Mouse (Mus musculus) limb, embryonic 14.5 days (tissue): ENCODE measurements at regions not wholly inside any gene's neighbourhood (a gene's known extent, or its start where the extent isn't known, plus 50 kb on each side); places are given as distances from the start of the nearest gene placed in this dataset.

ENCODE experiments used
- ATAC-seq: fragments of 200-750 bp; cut with Nextera tagmentation; 2 replicates; pipeline ENCODE4 v1.8.0; 2017; ENCODE audit warnings: low read depth, moderate number of reproducible peaks, moderate TSS enrichment; ENCODE audit not compliant: low FRiP score
- DNase-seq: peaks from one replicate; pipeline ENCODE4 v3.0.0-alpha.2; 2015; ENCODE audit warnings: low spot score
- H3K27ac ChIP-seq: fragments of 300-500 bp; sonication (generic); replicated peaks from 2 replicates; pipeline ENCODE4 v1.5.1; 2014; ENCODE audit warnings: low read depth, mild to moderate bottlenecking, low read length, moderate library complexity, mixed read lengths
- H3K27me3 ChIP-seq: fragments of 300-500 bp; sonication (generic); 2 replicates; pipeline ENCODE4 v1.6.1; 2014; ENCODE audit warnings: low read length, mixed read lengths; ENCODE audit not compliant: control insufficient read depth, insufficient read depth
- H3K36me3 ChIP-seq: fragments of 300-500 bp; sonication (generic); 2 replicates; pipeline ENCODE4 v1.6.1; 2014; ENCODE audit warnings: mild to moderate bottlenecking, low read length, moderate library complexity, mixed read lengths; ENCODE audit not compliant: control insufficient read depth, insufficient read depth
- H3K4me1 ChIP-seq: fragments of 300-500 bp; sonication (generic); 2 replicates; pipeline ENCODE4 v1.6.1; 2014; ENCODE audit warnings: antibody characterized with exemption, low read length, mixed read lengths; ENCODE audit not compliant: control insufficient read depth, insufficient read depth
- H3K4me2 ChIP-seq: fragments of 300-500 bp; sonication (generic); replicated peaks from 2 replicates; pipeline ENCODE4 v1.6.1; 2014; ENCODE audit warnings: low read depth, mild to moderate bottlenecking, low read length, moderate library complexity; ENCODE audit not compliant: severe bottlenecking
- H3K4me3 ChIP-seq: fragments of 300-500 bp; sonication (generic); replicated peaks from 2 replicates; pipeline ENCODE4 v1.5.1; 2014; ENCODE audit warnings: low read length
- H3K9ac ChIP-seq: fragments of 300-500 bp; sonication (generic); 2 replicates; pipeline ENCODE4 v1.6.1; 2014; ENCODE audit warnings: mild to moderate bottlenecking, low read depth, low read length, moderate library complexity; ENCODE audit not compliant: severe bottlenecking
- H3K9me3 ChIP-seq: fragments of 300-500 bp; sonication (generic); 2 replicates; pipeline ENCODE4 v1.6.1; 2016; ENCODE audit warnings: low read length; ENCODE audit not compliant: control insufficient read depth
- POLR2A ChIP-seq: fragments of 200-500 bp; IDR thresholded peaks from 2 replicates; pipeline ENCODE4 v1.8.0; 2012; ENCODE audit warnings: inconsistent platforms, mild to moderate bottlenecking, moderate library complexity, borderline replicate concordance; ENCODE audit not compliant: insufficient read depth, insufficient read length; ENCODE audit errors: extremely low read depth
- WGBS: fragments of 180-500 bp; shearing (Covaris S2); extraction: QIAGEN DNeasy Blood & Tissue Kit; methylation state at CpG from one replicate; pipeline ENCODE4 v1.1.7; 2014; 5-methylcytosine and 5-hydroxymethylcytosine counted together

GRCm38 (mm10) chr11:7832376-7832775 lies 618.7 kb upstream of the Igfbp3 start:
- no peak for ATAC-seq
- no peak for DNase-seq
- Histone ChIP-seq H3K36me3 (no peaks in the 10 kb centered on the region), H3K27me3 (no peaks in the 10 kb centered on the region), H3K4me3 (no peak overlapping the region), H3K9me3 (no peaks in the 10 kb centered on the region), H3K9ac (no peak overlapping the region), H3K27ac (no peak overlapping the region), H3K4me1 (no peaks in the 10 kb centered on the region), H3K4me2 (no peak overlapping the region)
- no peak for TF ChIP-seq POLR2A
- 66% methylated on average over 8 of the region's 8 CpGs for WGBS

- no peak for TF ChIP-seq POLR2A
- Histone ChIP-seq H3K27ac (no peak overlapping the region), H3K9me3 (no peaks in the 10 kb centered on the region), H3K4me1 (no peaks in the 10 kb centered on the region), H3K4me2 (no peak overlapping the region), H3K9ac (no peak overlapping the region), H3K4me3 (no peak overlapping the region), H3K36me3 (no peaks in the 10 kb centered on the region), H3K27me3 (no peaks in the 10 kb centered on the region)
- no peak for DNase-seq
- 63% methylated on average over 1 of the region's 1 CpGs for WGBS
- no peak for ATAC-seq
These were observed 616.0 kb upstream of the Igfbp3 start for GRCm38 (mm10) chr11:7829770-7830169.

GRCm38 (mm10) chr11:7828001-7828400 lies 614.3 kb upstream of the Igfbp3 start:
- TF ChIP-seq POLR2A = no peak
- Histone ChIP-seq H3K4me3 (no peak overlapping the region), H3K9ac (no peak overlapping the region), H3K27ac (no peak overlapping the region), H3K9me3 (no peaks in the 10 kb centered on the region), H3K4me1 (no peaks in the 10 kb centered on the region), H3K4me2 (no peak overlapping the region), H3K27me3 (no peaks in the 10 kb centered on the region), H3K36me3 (no peaks in the 10 kb centered on the region)
- no peak for ATAC-seq
- 53% methylated on average over 4 of the region's 4 CpGs for WGBS
- DNase-seq = peak; percentile 11

- WGBS = 86% methylated on average over 1 of the region's 1 CpGs
- no peaks in the 10 kb centered on the region for H3K9me3 ChIP-seq
- TF ChIP-seq POLR2A = no peak
These were observed 613.7 kb upstream of the Igfbp3 start for GRCm38 (mm10) chr11:7827402-7827801.

GRCm38 (mm10) chr11:7815750-7816149 lies 602.0 kb upstream of the Igfbp3 start:
- Histone ChIP-seq H3K27ac (no peak overlapping the region), H3K4me2 (no peak overlapping the region), H3K36me3 (no peaks in the 10 kb centered on the region), H3K9ac (no peak overlapping the region), H3K9me3 (no peaks in the 10 kb centered on the region), H3K4me3 (no peak overlapping the region), H3K4me1 (no peaks in the 10 kb centered on the region), H3K27me3 (no peaks in the 10 kb centered on the region)
- ATAC-seq (no peak), DNase-seq (no peak)
- TF ChIP-seq POLR2A = no peak
- 82% methylated on average over 5 of the region's 5 CpGs for WGBS

More at GRCm38 (mm10) chr11:7827402-7827801, 613.7 kb upstream of the Igfbp3 start:
- no peaks in the 10 kb centered on the region for H3K27me3 ChIP-seq
- DNase-seq (no peak), ATAC-seq (no peak)
- no peak overlapping the region for H3K4me3 ChIP-seq
- H3K27ac ChIP-seq = no peak overlapping the region
- H3K4me2 ChIP-seq = no peak overlapping the region
- H3K9ac ChIP-seq = no peak overlapping the region
- H3K4me1 ChIP-seq = no peaks in the 10 kb centered on the region
- no peaks in the 10 kb centered on the region for H3K36me3 ChIP-seq

- ATAC-seq = no peak
- 79% methylated on average over 2 of the region's 2 CpGs for WGBS
- TF ChIP-seq POLR2A = no peak
These were observed 600.8 kb upstream of the Igfbp3 start for GRCm38 (mm10) chr11:7814556-7814955.

More at GRCm38 (mm10) chr11:7814556-7814955, 600.8 kb upstream of the Igfbp3 start:
- no peak for DNase-seq
- H3K9ac ChIP-seq = no peak overlapping the region
- no peak overlapping the region for H3K4me3 ChIP-seq
- H3K9me3 ChIP-seq = no peaks in the 10 kb centered on the region
- H3K27ac ChIP-seq = no peak overlapping the region
- H3K27me3 ChIP-seq = no peaks in the 10 kb centered on the region
- H3K4me1 ChIP-seq = no peaks in the 10 kb centered on the region
- no peak overlapping the region for H3K4me2 ChIP-seq
- no peaks in the 10 kb centered on the region for H3K36me3 ChIP-seq
